Mouse (Mus musculus) cerebellum, adult 8-10 months (tissue): ENCODE data around the gene Mmp7.

Experiments
- DNase-seq: peaks from one replicate; pipeline ENCODE4 v3.0.0; 2022

Gene Mmp7

GRCm38 (mm10) chr9:7748881-7749280, 57.0 kb downstream of the Mmp7 start:
- DNase-seq = no peak
